Comparison of ENCODE assay signal across 19 mouse cellular contexts in the genomic region with DNA sequence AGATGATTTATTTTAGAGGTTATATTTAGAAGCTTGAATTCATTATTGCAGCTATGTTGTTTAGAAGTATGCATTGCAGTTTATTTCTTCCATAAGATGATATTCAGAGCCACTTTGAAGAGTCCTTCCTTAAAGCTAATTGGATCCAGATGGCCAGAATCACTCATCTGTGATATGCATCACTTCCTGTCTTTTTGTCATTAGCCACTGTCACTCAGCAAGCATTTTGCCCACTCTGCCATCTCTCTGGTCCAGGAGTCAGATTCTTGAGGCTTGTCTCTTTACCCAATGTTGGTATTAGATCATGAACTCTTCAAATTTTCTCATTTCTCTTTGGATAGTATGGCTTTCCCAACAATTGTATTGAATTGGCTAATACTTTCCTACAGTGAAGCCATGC.
"Had no signal": no experiment of that assay in that cellular context is flagged by ENCODE, and none has a peak within 500 bp of the region (broad histone marks: within the 10 kb centered on the region; RNA-seq: fewer than 3 reads in every experiment).

No protein-coding gene starts in this region.

- H3K27me3 ChIP-seq: limb, embryonic 15.5 days; midbrain, embryonic 12.5 days; neural tube, embryonic 13.5 days had no signal

- H3K9me3 ChIP-seq: limb, embryonic 12.5 days; limb, embryonic 15.5 days; midbrain, embryonic 12.5 days; neural tube, embryonic 13.5 days had no signal

- H3K4me3 ChIP-seq: layer of hippocampus, adult 2 months; limb, embryonic 12.5 days; limb, embryonic 15.5 days; midbrain, embryonic 12.5 days; myocyte; neural tube, embryonic 13.5 days had no signal

- H3K36me3 ChIP-seq: limb, embryonic 12.5 days; limb, embryonic 15.5 days; midbrain, embryonic 12.5 days; neural tube, embryonic 13.5 days had no signal

- H3K27ac ChIP-seq: kidney, postnatal 0 days; layer of hippocampus, adult 2 months; limb, embryonic 12.5 days; limb, embryonic 15.5 days; liver, embryonic 14.5 days; macrophage; midbrain, embryonic 12.5 days; neural tube, embryonic 13.5 days had no signal

- H3K4me1 ChIP-seq: neural tube, embryonic 13.5 days had no signal

- DNase-seq: kidney, adult 2 months; kidney, postnatal 25 days; layer of hippocampus, adult 9-11 months; liver, postnatal 0 days; lung, embryonic 14.5 days; retina, postnatal 1 day; right cerebral cortex, postnatal 25 days; thymus, adult 18-20 months; thymus, postnatal 14 days; thymus, postnatal 4 days had no signal
